Mouse (Mus musculus) small intestine, adult 2 months (tissue): Measurements from ENCODE around the gene Smc1b.

ENCODE experiments used
- CTCF ChIP-seq: fragments of 200-500 bp; IDR thresholded peaks from 2 replicates; pipeline ENCODE4 v1.5.1; 2012; ENCODE audit warnings: low read depth, mild to moderate bottlenecking, control low read depth, inconsistent platforms, low read length, moderate library complexity, mixed read lengths; ENCODE audit not compliant: insufficient replicate concordance, insufficient read length; ENCODE audit errors: extremely low read depth
- POLR2A ChIP-seq: fragments of 200-500 bp; IDR thresholded peaks from 2 replicates; pipeline ENCODE4 v1.6.1; 2012; ENCODE audit warnings: low read depth, mild to moderate bottlenecking, control low read depth, inconsistent platforms, low read length, moderate library complexity

DNA sequence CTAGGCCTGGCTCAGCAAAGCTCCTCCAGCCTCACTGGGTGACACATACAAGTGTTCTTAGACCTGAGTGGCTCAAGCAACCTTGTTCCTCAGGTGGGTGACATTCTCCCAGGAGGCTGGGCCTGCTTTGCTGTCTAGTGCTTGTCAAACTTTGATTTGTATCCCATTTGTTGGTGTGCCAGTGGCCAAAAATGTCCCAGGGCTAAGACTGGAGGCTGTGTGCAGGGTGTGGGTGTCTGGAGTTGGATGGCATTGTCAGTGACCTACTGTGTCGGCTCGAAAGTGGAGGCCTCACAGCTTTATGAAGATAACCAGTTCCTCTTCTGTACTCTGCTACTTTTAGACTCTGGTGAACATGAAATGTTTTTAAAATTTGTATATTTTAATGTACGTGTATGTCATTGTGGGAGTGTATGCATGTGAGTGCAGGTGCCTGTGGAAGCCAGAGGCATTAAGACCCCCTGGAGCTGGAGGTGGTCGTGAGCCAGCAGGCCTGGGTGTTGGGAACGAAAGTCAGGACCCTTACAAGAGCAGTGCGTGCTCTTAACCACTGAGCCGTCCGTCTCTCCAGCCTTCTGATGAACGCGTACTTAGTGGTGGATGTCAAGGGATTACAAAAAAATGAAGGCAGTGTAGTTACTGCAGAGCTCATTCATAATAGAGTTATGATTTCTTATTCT lies 90.1 kb downstream of the Smc1b start:
- no peak for TF ChIP-seq CTCF
- no peak for TF ChIP-seq POLR2A
